Mouse (Mus musculus) bone marrow, adult 2 months (tissue): ENCODE data around the gene 2900026A02Rik.

Experiments
- CTCF ChIP-seq: fragments of 200-500 bp; IDR thresholded peaks from 2 replicates; pipeline ENCODE4 v1.5.1; 2011; ENCODE audit warnings: low read length, control low read depth; ENCODE audit not compliant: control insufficient read depth, insufficient read depth
- POLR2A ChIP-seq: fragments of 200-500 bp; IDR thresholded peaks from 2 replicates; pipeline ENCODE4 v1.6.1; 2011; ENCODE audit warnings: low read depth, mild to moderate bottlenecking, control low read depth, low read length, borderline replicate concordance; ENCODE audit not compliant: control insufficient read depth

DNA sequence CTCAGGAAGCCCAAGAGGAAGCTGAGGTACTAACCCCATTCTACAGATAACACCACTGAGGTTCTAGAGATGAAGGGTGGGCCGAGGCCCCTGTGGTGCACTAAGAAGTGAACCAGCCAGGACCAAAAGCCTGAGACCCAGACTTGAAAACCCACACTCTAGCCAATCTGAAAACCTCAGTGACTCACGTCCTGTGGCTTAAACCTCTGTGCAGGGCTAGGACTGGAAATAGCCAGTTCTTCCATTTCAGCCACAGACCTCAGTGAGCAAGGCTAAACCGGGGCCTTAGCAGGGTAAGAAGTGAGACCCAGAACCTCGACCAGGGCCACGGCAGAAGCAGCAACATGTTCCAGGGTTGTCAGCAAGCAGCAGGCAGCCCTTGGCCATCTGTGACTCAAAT is 64.0 kb downstream of the 2900026A02Rik start:
- no peak for TF ChIP-seq CTCF
- no peak for TF ChIP-seq POLR2A
